Mouse (Mus musculus) kidney, postnatal 0 days (tissue): ENCODE results near the gene Vti1b. TPM values are rescaled to one million over a fixed set of nuclear protein-coding genes. Genes with fewer than 3 reads are reported as not detected.

Experiments
- ATAC-seq: fragments of 200-750 bp; cut with Nextera tagmentation; replicated peaks from 2 replicates; pipeline ENCODE4 v1.8.0; 2017; ENCODE audit warnings: low read depth, moderate number of reproducible peaks, moderate TSS enrichment, moderate library complexity; ENCODE audit not compliant: low FRiP score
- DNase-seq: peaks from one replicate; pipeline ENCODE4 v3.0.0-alpha.2; 2016; ENCODE audit warnings: low spot score
- H3K27ac ChIP-seq: fragments of 300-500 bp; sonication (generic); 2 replicates; pipeline ENCODE4 v1.5.1; 2014; ENCODE audit warnings: mild to moderate bottlenecking
- H3K27me3 ChIP-seq: fragments of 300-500 bp; sonication (generic); 2 replicates; pipeline ENCODE4 v1.6.1; 2014; ENCODE audit warnings: low read length, mixed read lengths; ENCODE audit not compliant: insufficient read depth
- H3K36me3 ChIP-seq: fragments of 300-500 bp; sonication (generic); 2 replicates; pipeline ENCODE4 v1.6.1; 2014; ENCODE audit warnings: low read length, mixed read lengths; ENCODE audit not compliant: insufficient read depth
- H3K4me1 ChIP-seq: fragments of 300-500 bp; sonication (generic); replicated peaks from 2 replicates; pipeline ENCODE4 v1.6.1; 2014; ENCODE audit warnings: antibody characterized with exemption, low read length, mixed read lengths; ENCODE audit not compliant: insufficient read depth
- H3K4me2 ChIP-seq: fragments of 300-500 bp; sonication (generic); 2 replicates; pipeline ENCODE4 v1.6.1; 2014; ENCODE audit warnings: mild to moderate bottlenecking, low read length, moderate library complexity, mixed read lengths
- H3K4me3 ChIP-seq: fragments of 300-500 bp; sonication (generic); replicated peaks from 2 replicates; pipeline ENCODE4 v1.5.1; 2014; ENCODE audit warnings: low read depth, low read length
- H3K9ac ChIP-seq: fragments of 300-500 bp; sonication (generic); 2 replicates; pipeline ENCODE4 v1.6.1; 2014; ENCODE audit warnings: low read depth, low read length
- H3K9me3 ChIP-seq: fragments of 300-500 bp; sonication (generic); replicated peaks from 2 replicates; pipeline ENCODE4 v1.6.1; 2016; ENCODE audit warnings: low read length, inconsistent platforms, mixed read lengths
- CTCF ChIP-seq: IDR thresholded peaks from 2 replicates; pipeline ENCODE4 v1.5.1; 2016; ENCODE audit warnings: antibody characterized with exemption, low read depth, mild to moderate bottlenecking, moderate library complexity
- WGBS: fragments of 180-500 bp; shearing (Covaris S2); extraction: QIAGEN DNeasy Blood & Tissue Kit; methylation state at CpG from one replicate; pipeline ENCODE4 v1.1.7; 2014; 5-methylcytosine and 5-hydroxymethylcytosine counted together
- polyA plus RNA-seq: library from polyadenylated mRNA; unstranded; fragments of >200 nt; fragmentation: Nextera tagmentation; extraction: Ambion mirVana; gene quantifications from 2 replicates; pipeline ENCODE4 v1.2.1, GENCODE M21; 2015

Gene Vti1b
- polyA plus RNA-seq, 1 experiment from 2014 or later: 108 TPM

DNA sequence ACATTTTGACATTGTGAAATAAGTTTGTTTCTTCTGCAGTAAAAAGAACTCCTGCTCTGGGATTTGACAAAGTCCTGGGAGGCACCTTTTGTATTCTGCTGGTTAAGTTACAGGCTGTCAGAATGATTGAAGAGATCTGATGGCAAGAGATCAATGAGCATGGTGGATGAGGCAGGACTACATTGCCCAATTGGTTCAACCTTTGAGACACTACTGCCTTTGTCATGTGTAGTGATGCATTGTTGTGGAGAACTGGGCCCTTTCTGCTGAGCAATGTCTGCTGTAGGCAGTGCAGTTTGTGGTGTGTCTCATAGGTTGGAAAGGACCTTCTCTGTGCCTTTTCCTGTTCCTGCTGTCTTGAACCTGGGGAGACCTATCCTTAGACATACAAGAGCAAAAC is 31.1 kb downstream of the Vti1b start:
- H3K27me3 ChIP-seq: no peaks in the 10 kb centered on the region
- no peaks in the 10 kb centered on the region for H3K36me3 ChIP-seq
- no peak overlapping the region for H3K27ac ChIP-seq

GRCm38 (mm10) chr12:79140811-79141210 is 31.7 kb downstream of the Vti1b start:
- Histone ChIP-seq H3K9me3 (no peaks in the 10 kb centered on the region), H3K36me3 (no peaks in the 10 kb centered on the region), H3K4me3 (no peak overlapping the region), H3K27ac (no peak overlapping the region), H3K9ac (no peak overlapping the region), H3K4me2 (no peak overlapping the region), H3K27me3 (no peaks in the 10 kb centered on the region), H3K4me1 (no peaks in the 10 kb centered on the region)
- WGBS: 89% methylated on average over 2 of the region's 2 CpGs
- ATAC-seq (no peak), DNase-seq (no peak)
- TF ChIP-seq CTCF: no peak

More for the DNA sequence above, 31.1 kb downstream of the Vti1b start:
- ATAC-seq: no peak
- no peaks in the 10 kb centered on the region for H3K9me3 ChIP-seq
- no peak overlapping the region for H3K9ac ChIP-seq
- no peak overlapping the region for H3K4me3 ChIP-seq
- no peak overlapping the region for H3K4me2 ChIP-seq
- H3K4me1 ChIP-seq: no peaks in the 10 kb centered on the region
- no peak for DNase-seq
- TF ChIP-seq CTCF: no peak

- Histone ChIP-seq H3K9me3 (no peaks in the 10 kb centered on the region), H3K4me3 (no peak overlapping the region), H3K27me3 (no peaks in the 10 kb centered on the region), H3K4me2 (no peak overlapping the region), H3K27ac (no peak overlapping the region), H3K4me1 (peaks cover 5% of the 10 kb centered on the region; the same call in 1 of the 2 replicates), H3K36me3 (no peaks in the 10 kb centered on the region), H3K9ac (no peak overlapping the region)
- no peak for TF ChIP-seq CTCF
- 57% methylated on average over 1 of the region's 1 CpGs for WGBS
- no peak for ATAC-seq
- DNase-seq: no peak
These were observed 33.0 kb downstream of the Vti1b start for GRCm38 (mm10) chr12:79139417-79139816.

DNA sequence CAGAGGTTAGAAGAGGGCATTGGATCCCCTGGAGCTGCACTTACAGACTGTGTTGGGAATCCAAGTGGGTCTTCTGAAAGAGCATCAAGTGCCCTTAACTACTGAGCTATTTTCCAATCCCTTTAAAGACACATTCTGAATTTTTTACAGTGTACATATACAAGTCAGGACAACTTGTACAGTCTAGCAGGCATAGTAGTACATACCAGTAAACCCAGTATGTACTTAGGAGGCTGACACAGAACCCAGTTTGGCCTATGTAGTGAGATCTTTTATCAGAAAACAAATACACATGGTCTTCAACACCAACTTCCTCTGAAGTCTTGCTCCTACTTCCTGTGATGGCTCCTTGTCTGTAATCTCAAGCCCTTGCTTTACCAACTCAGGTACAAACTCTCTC is 33.5 kb downstream of the Vti1b start:
- no peak for TF ChIP-seq CTCF
- H3K9me3 ChIP-seq: no peaks in the 10 kb centered on the region
- H3K27ac ChIP-seq: no peak overlapping the region
- no peaks in the 10 kb centered on the region for H3K27me3 ChIP-seq
- DNase-seq (no peak), ATAC-seq (no peak)
- H3K4me2 ChIP-seq: no peak overlapping the region
- H3K9ac ChIP-seq: no peak overlapping the region
- H3K36me3 ChIP-seq: no peaks in the 10 kb centered on the region
- peaks cover 5% of the 10 kb centered on the region; the same call in 1 of the 2 replicates for H3K4me1 ChIP-seq
- no peak overlapping the region for H3K4me3 ChIP-seq

GRCm38 (mm10) chr12:79136949-79137348 is 35.5 kb downstream of the Vti1b start:
- ATAC-seq (no peak), DNase-seq (no peak)
- Histone ChIP-seq H3K4me3 (no peak overlapping the region), H3K4me2 (no peak overlapping the region), H3K9me3 (no peaks in the 10 kb centered on the region), H3K36me3 (no peaks in the 10 kb centered on the region), H3K27ac (no peak overlapping the region), H3K27me3 (peaks cover under 1% of the 10 kb centered on the region; the same call in 1 of the 2 replicates), H3K9ac (no peak overlapping the region), H3K4me1 (peaks cover 5% of the 10 kb centered on the region; the same call in 1 of the 2 replicates)
- TF ChIP-seq CTCF: no peak
- WGBS: 74% methylated on average over 7 of the region's 7 CpGs

DNA sequence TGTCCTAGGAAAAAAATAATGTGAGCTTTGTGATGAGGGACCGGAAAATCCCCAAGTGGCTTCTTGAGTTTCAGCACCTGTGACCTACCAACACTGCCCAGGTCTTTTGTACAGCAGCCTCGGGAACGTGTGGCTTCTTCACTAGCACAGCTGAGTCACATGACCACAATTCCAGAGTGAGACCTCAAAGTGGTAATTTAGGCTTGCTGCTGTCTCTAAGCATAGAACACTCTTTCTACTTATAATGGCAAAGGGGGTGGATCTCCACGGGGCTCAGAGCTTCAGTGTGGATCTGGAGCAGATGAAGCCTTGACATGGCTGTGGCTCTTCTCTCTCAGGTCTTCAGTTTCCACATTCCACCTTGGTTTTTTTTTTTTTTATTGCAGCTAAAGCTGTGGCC is 37.4 kb downstream of the Vti1b start:
- H3K4me2 ChIP-seq: no peak overlapping the region
- H3K27me3 ChIP-seq: peaks cover 13% of the 10 kb centered on the region
- TF ChIP-seq CTCF: no peak
- ATAC-seq (no peak), DNase-seq (no peak)
- no peak overlapping the region for H3K27ac ChIP-seq
- no peak overlapping the region for H3K9ac ChIP-seq
- peaks cover 8% of the 10 kb centered on the region for H3K4me1 ChIP-seq
- H3K36me3 ChIP-seq: no peaks in the 10 kb centered on the region
- WGBS: 30% methylated on average over 4 of the region's 4 CpGs
- no peak overlapping the region for H3K4me3 ChIP-seq
- no peaks in the 10 kb centered on the region for H3K9me3 ChIP-seq

- no peak overlapping the region for H3K27ac ChIP-seq
- H3K4me2 ChIP-seq: no peak overlapping the region
- 43% methylated on average over 8 of the region's 8 CpGs for WGBS
- H3K27me3 ChIP-seq: peaks cover 13% of the 10 kb centered on the region
- H3K4me1 ChIP-seq: peaks cover 8% of the 10 kb centered on the region
- no peak overlapping the region for H3K4me3 ChIP-seq
- ATAC-seq (no peak), DNase-seq (no peak)
- no peak overlapping the region for H3K9ac ChIP-seq
- no peaks in the 10 kb centered on the region for H3K36me3 ChIP-seq
- no peak for TF ChIP-seq CTCF
- H3K9me3 ChIP-seq: no peaks in the 10 kb centered on the region
These were observed 37.8 kb downstream of the Vti1b start for GRCm38 (mm10) chr12:79134676-79135075.
